Mouse (Mus musculus) CH12.LX (cell line): ENCODE results near the gene Cd180.

Experiments
- CTCF ChIP-seq, 2 experiments: IDR thresholded peaks in 1 of 2; conservative IDR thresholded peaks in 1 of 2; 2 replicates each; pipeline ENCODE4 v1.5.1; 2011 to 2012; ENCODE audit warnings: low read depth in 2 of 2, low read length in 2 of 2, improper control_type of control experiment in 1 of 2, inconsistent platforms in 1 of 2, mild to moderate bottlenecking in 1 of 2, moderate library complexity in 1 of 2
- ELF1 ChIP-seq: IDR thresholded peaks from 2 replicates; pipeline ENCODE4 v1.6.1; 2014; ENCODE audit warnings: low read depth, mild to moderate bottlenecking, inconsistent platforms, low read length, improper control_type of control experiment
- EP300 ChIP-seq: IDR thresholded peaks from 2 replicates; pipeline ENCODE4 v1.6.1; 2011; ENCODE audit warnings: low read length, improper control_type of control experiment
- ETS1 ChIP-seq: conservative IDR thresholded peaks from 2 replicates; pipeline ENCODE4 v1.6.1; 2012; ENCODE audit warnings: low read depth, mild to moderate bottlenecking, inconsistent platforms, low read length, improper control_type of control experiment, moderate library complexity
- GABPA ChIP-seq: IDR thresholded peaks from 2 replicates; pipeline ENCODE4 v1.6.1; 2012; ENCODE audit warnings: low read depth, low read length, improper control_type of control experiment, inconsistent platforms; ENCODE audit not compliant: insufficient replicate concordance
- MAX ChIP-seq: IDR thresholded peaks from 2 replicates; pipeline ENCODE4 v1.6.1; 2011; ENCODE audit warnings: low read length, improper control_type of control experiment
- NELFE ChIP-seq: IDR thresholded peaks from 2 replicates; pipeline ENCODE4 v1.6.1; 2011; ENCODE audit warnings: low read depth, low read length, improper control_type of control experiment
- POLR2A ChIP-seq: IDR thresholded peaks from 2 replicates; pipeline ENCODE4 v1.6.1; 2011; ENCODE audit warnings: low read depth, mild to moderate bottlenecking, improper control_type of control experiment, low read length
- RCOR1 ChIP-seq: conservative IDR thresholded peaks from 2 replicates; pipeline ENCODE4 v1.6.1; 2012; ENCODE audit warnings: low read depth, mild to moderate bottlenecking, inconsistent platforms, low read length, improper control_type of control experiment
- UBTF ChIP-seq: IDR thresholded peaks from 2 replicates; pipeline ENCODE4 v1.6.1; 2012; ENCODE audit warnings: low read depth, mild to moderate bottlenecking, inconsistent platforms, low read length, improper control_type of control experiment, moderate library complexity
- USF1 ChIP-seq: IDR thresholded peaks from 2 replicates; pipeline ENCODE4 v1.6.1; 2014; ENCODE audit warnings: low read depth, mild to moderate bottlenecking, inconsistent platforms, low read length, improper control_type of control experiment
- ZKSCAN1 ChIP-seq: IDR thresholded peaks from 2 replicates; pipeline ENCODE4 v1.6.1; 2012; ENCODE audit warnings: low read depth, inconsistent platforms, low read length, improper control_type of control experiment, borderline replicate concordance
- ZNF384 ChIP-seq: IDR thresholded peaks from 2 replicates; pipeline ENCODE4 v1.6.1; 2012; ENCODE audit warnings: low read depth, low read length, improper control_type of control experiment, inconsistent platforms

DNA sequence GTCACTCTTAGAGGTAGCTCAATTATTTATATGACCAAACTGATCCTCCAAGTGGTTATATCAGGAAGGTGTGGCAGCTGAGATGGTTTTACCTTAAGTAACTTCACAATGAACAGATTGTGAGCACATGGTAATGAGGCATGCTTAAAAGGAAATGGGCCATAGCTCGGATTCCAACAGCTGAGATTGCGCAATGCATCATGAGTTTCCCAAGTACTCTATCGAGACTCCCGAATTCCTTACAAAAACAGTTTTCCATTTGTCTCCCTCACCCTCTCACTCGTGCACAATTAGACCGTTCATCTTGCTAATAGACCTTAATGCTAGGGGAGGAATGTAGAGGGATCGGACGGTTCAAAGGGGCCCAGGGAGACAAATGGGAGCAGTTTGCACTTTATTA lies 76.8 kb downstream of the Cd180 start:
- TF ChIP-seq CTCF (conservative IDR thresholded peaks at IDR 0.05 in 1 of 2, IDR thresholded peaks at IDR 0.05 in 1 of 2; ENCODE audit: low read depth in 2 of 2, low read length in 2 of 2) (no peak), ZNF384 (no peak), ETS1 (no peak), ZKSCAN1 (no peak), NELFE (no peak), USF1 (no peak), ELF1 (no peak), GABPA (no peak), EP300 (no peak), MAX (no peak), RCOR1 (no peak), UBTF (no peak), POLR2A (no peak)
